Mouse (Mus musculus) limb, embryonic 11.5 days (tissue): ENCODE results near the gene Scel. TPM values are rescaled to one million over a fixed set of nuclear protein-coding genes. Genes with fewer than 3 reads are reported as not detected.

Source experiments
- ATAC-seq: fragments of 200-750 bp; cut with Nextera tagmentation; 2 replicates; pipeline ENCODE4 v1.8.0; 2017; ENCODE audit warnings: low read depth; ENCODE audit not compliant: insufficient number of reproducible peaks, low FRiP score, low TSS enrichment
- DNase-seq: peaks from one replicate; pipeline ENCODE4 v3.0.0-alpha.2; 2015; ENCODE audit warnings: low spot score
- H3K27ac ChIP-seq: fragments of 300-500 bp; sonication (generic); replicated peaks from 2 replicates; pipeline ENCODE4 v1.5.1; 2014; ENCODE audit warnings: low read depth, mild to moderate bottlenecking, low read length
- H3K27me3 ChIP-seq: fragments of 300-500 bp; sonication (generic); 2 replicates; pipeline ENCODE4 v1.6.1; 2014; ENCODE audit warnings: mild to moderate bottlenecking, low read length, mixed read lengths; ENCODE audit not compliant: control insufficient read depth, insufficient read depth
- H3K36me3 ChIP-seq: fragments of 300-500 bp; sonication (generic); 2 replicates; pipeline ENCODE4 v1.6.1; 2014; ENCODE audit warnings: mild to moderate bottlenecking, low read length, moderate library complexity, mixed read lengths; ENCODE audit not compliant: control insufficient read depth, insufficient read depth
- H3K4me1 ChIP-seq: fragments of 300-500 bp; sonication (generic); 2 replicates; pipeline ENCODE4 v1.6.1; 2014; ENCODE audit warnings: low read length, mixed read lengths; ENCODE audit not compliant: control insufficient read depth, insufficient read depth
- H3K4me2 ChIP-seq: fragments of 300-500 bp; sonication (generic); 2 replicates; pipeline ENCODE4 v1.6.1; 2014; ENCODE audit warnings: low read depth, mild to moderate bottlenecking, moderate library complexity; ENCODE audit not compliant: severe bottlenecking
- H3K4me3 ChIP-seq: fragments of 300-500 bp; sonication (generic); 2 replicates; pipeline ENCODE4 v1.5.1; 2014; ENCODE audit warnings: low read depth, low read length
- H3K9ac ChIP-seq: fragments of 300-500 bp; sonication (generic); 2 replicates; pipeline ENCODE4 v1.6.1; 2014; ENCODE audit warnings: mild to moderate bottlenecking, low read length
- H3K9me3 ChIP-seq: fragments of 300-500 bp; sonication (generic); 2 replicates; pipeline ENCODE4 v1.6.1; 2016; ENCODE audit warnings: low read length; ENCODE audit not compliant: control insufficient read depth
- WGBS: fragments of 180-500 bp; shearing (Covaris S2); extraction: QIAGEN DNeasy Blood & Tissue Kit; methylation state at CpG from one replicate; pipeline ENCODE4 v1.1.7; 2014; 5-methylcytosine and 5-hydroxymethylcytosine counted together
- polyA plus RNA-seq: library from polyadenylated mRNA; unstranded; fragments of >200 nt; fragmentation: Nextera tagmentation; extraction: Ambion mirVana; gene quantifications from 2 replicates; pipeline ENCODE4 v1.2.1, GENCODE M21; 2014

Scel gene
- polyA plus RNA-seq, 1 experiment from 2014 or later = 0.21 TPM

- no peak for DNase-seq
- WGBS = 86% methylated on average over 8 of the region's 8 CpGs
- no peak for ATAC-seq
These were observed 94.9 kb downstream of the Scel start for GRCm38 (mm10) chr14:103608063-103608462.

DNA sequence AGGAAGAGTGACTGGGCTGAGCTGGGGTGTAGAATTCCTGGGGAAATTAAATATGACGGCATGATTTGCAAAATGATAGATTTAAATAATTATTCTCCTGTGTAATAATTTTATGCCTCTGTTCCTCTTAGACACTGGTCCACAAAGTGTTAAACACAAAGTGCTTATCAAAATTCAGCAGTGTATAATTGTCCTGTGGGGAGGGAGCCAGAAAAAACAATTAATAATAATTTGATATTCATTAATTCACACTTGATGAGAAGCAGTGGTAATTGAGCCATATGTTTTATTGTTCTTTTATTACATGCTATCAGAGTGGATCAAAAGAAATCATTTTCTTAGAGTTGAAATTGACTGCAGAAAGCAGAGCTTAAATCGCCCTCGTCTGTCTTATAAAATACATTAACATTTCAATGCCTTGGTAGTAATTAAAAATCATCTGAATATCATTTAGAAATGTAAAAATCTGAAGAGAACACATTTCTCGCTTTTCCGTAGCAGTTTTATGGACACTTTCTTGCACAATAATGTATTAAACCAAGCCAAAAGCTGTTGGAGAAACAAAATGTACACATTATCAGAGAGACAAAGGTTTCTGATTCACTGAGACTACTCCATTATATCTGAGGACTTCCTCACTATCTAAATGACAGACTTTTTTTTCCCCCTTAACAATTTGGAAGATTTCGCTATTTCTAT, 100.6 kb downstream of the Scel start:
- no peak overlapping the region for H3K4me3 ChIP-seq
- H3K36me3 ChIP-seq = no peaks in the 10 kb centered on the region
- no peak for ATAC-seq
- no peaks in the 10 kb centered on the region for H3K9me3 ChIP-seq
- H3K9ac ChIP-seq = no peak overlapping the region
- DNase-seq = no peak
- WGBS = 88% methylated on average over 6 of the region's 6 CpGs
- no peak overlapping the region for H3K4me2 ChIP-seq
- no peaks in the 10 kb centered on the region for H3K27me3 ChIP-seq
- no peak overlapping the region for H3K27ac ChIP-seq
- no peaks in the 10 kb centered on the region for H3K4me1 ChIP-seq

More at GRCm38 (mm10) chr14:103608063-103608462, 94.9 kb downstream of the Scel start:
- Histone ChIP-seq H3K27me3 (no peaks in the 10 kb centered on the region), H3K36me3 (no peaks in the 10 kb centered on the region), H3K9me3 (no peaks in the 10 kb centered on the region), H3K9ac (no peak overlapping the region), H3K4me2 (no peak overlapping the region), H3K4me1 (no peaks in the 10 kb centered on the region), H3K27ac (no peak overlapping the region), H3K4me3 (no peak overlapping the region)

GRCm38 (mm10) chr14:103614272-103614587, 101.1 kb downstream of the Scel start:
- H3K9ac ChIP-seq = no peak overlapping the region
- no peak overlapping the region for H3K4me3 ChIP-seq
- WGBS = 90% methylated on average over 4 of the region's 4 CpGs
- ATAC-seq (no peak), DNase-seq (no peak)
- no peaks in the 10 kb centered on the region for H3K9me3 ChIP-seq
- no peaks in the 10 kb centered on the region for H3K36me3 ChIP-seq
- H3K4me1 ChIP-seq = no peaks in the 10 kb centered on the region
- no peaks in the 10 kb centered on the region for H3K27me3 ChIP-seq
- H3K27ac ChIP-seq = no peak overlapping the region
- no peak overlapping the region for H3K4me2 ChIP-seq

DNA sequence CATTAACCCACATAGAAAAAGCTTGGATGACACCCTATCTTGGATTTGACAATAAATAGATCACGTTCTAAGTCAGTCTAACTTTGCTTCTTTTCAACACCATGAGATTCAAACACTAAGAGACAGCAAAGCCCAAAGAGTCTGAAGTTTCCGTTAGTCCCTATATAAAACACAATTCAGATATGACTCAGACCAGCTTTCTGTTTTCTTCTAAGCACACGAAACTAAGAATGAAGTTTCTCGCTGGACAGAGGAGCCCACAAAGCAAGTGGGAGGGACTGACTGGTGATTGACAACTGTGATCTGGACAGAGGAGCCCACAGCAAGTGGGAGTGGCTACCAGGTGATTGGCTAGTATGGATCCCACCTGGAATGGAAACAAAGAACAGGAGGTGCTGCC, 106.6 kb downstream of the Scel start:
- Histone ChIP-seq H3K27me3 (no peaks in the 10 kb centered on the region), H3K9ac (no peak overlapping the region), H3K27ac (no peak overlapping the region), H3K4me1 (no peaks in the 10 kb centered on the region), H3K4me2 (no peak overlapping the region), H3K9me3 (no peaks in the 10 kb centered on the region), H3K4me3 (no peak overlapping the region), H3K36me3 (no peaks in the 10 kb centered on the region)
- ATAC-seq (no peak), DNase-seq (no peak)
- 88% methylated on average over 4 of the region's 4 CpGs for WGBS

GRCm38 (mm10) chr14:103621207-103621606, 108.1 kb downstream of the Scel start:
- H3K9me3 ChIP-seq = no peaks in the 10 kb centered on the region
- no peaks in the 10 kb centered on the region for H3K4me1 ChIP-seq
- 94% methylated on average over 2 of the region's 2 CpGs for WGBS
- ATAC-seq (no peak), DNase-seq (no peak)
- H3K36me3 ChIP-seq = no peaks in the 10 kb centered on the region
- no peak overlapping the region for H3K4me3 ChIP-seq
- H3K27me3 ChIP-seq = no peaks in the 10 kb centered on the region
- H3K9ac ChIP-seq = no peak overlapping the region
- no peak overlapping the region for H3K27ac ChIP-seq
- no peak overlapping the region for H3K4me2 ChIP-seq

DNA sequence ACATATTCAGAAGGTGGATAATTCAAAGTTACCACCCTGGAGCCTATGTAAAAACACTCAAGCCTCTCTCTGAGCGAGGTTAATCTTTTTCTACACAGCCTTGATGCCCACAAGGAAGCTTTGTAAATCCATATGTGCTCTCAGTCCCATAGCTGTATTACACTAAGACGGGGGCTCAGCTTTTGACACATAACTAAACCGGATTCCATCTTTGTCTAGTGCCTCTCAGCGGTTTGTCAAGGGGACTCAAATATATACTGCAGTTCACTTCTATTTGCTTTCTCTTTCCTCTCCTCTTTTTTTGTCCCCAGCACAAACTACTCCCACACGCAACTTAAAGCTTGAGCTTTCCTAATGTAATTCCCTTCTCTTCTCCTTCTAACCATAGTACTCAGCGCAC, 113.0 kb downstream of the Scel start:
- Histone ChIP-seq H3K27ac (no peak overlapping the region), H3K27me3 (no peaks in the 10 kb centered on the region), H3K9me3 (no peaks in the 10 kb centered on the region), H3K4me2 (no peak overlapping the region), H3K4me3 (no peak overlapping the region), H3K4me1 (no peaks in the 10 kb centered on the region), H3K36me3 (no peaks in the 10 kb centered on the region), H3K9ac (no peak overlapping the region)
- DNase-seq (no peak), ATAC-seq (no peak)
- 89% methylated on average over 6 of the region's 6 CpGs for WGBS

DNA sequence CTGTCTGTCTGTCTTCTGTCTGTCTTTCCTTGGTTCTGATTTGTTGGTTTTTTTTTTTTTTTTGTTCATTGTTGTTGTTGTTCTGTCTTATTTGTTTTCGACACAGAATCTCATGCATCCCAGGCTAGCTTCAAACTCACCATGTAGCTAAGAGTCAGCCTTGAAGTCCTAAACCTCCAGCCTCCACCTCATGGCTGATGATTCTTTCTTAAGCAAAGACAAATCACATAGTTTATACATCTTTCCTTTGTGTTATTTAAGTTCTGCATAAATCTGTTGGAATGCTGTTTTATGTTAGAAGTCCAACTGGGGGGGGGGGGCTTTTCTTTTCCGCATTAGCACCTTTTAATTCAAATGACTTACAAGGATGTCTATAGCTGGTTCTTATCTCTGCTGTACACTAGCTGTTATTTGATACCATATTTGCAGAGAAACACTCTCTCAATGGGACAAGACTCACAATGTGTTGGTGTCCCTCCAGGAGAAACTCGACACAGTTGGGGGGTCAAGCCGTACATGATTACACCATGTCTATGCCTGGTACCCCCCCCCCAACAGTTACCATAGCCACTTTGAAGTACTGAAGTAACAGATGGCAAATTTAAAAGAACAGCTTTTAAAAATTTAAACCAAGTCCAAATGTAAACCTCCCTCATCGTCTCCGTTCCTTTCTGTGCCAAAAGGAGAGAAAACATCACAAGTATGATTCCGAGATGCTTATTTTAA, 116.7 kb downstream of the Scel start:
- Histone ChIP-seq H3K36me3 (no peaks in the 10 kb centered on the region), H3K9me3 (no peaks in the 10 kb centered on the region), H3K4me1 (no peaks in the 10 kb centered on the region), H3K27me3 (no peaks in the 10 kb centered on the region), H3K9ac (no peak overlapping the region), H3K4me2 (no peak overlapping the region), H3K27ac (no peak overlapping the region), H3K4me3 (no peak overlapping the region)
- DNase-seq (no peak), ATAC-seq (no peak)
- 91% methylated on average over 7 of the region's 7 CpGs for WGBS

GRCm38 (mm10) chr14:103630545-103630944, 117.4 kb downstream of the Scel start:
- Histone ChIP-seq H3K27me3 (no peaks in the 10 kb centered on the region), H3K4me3 (no peak overlapping the region), H3K9ac (no peak overlapping the region), H3K27ac (no peak overlapping the region), H3K4me1 (no peaks in the 10 kb centered on the region), H3K4me2 (no peak overlapping the region), H3K9me3 (no peaks in the 10 kb centered on the region), H3K36me3 (no peaks in the 10 kb centered on the region)
- DNase-seq (no peak), ATAC-seq (no peak)
- 87% methylated on average over 8 of the region's 8 CpGs for WGBS
